Mouse (Mus musculus): ENCODE results near the gene Sparc.

The Sparc gene

GRCm38 (mm10) chr11:55405601-55406469 is 17.1 kb downstream of the Sparc start:
- DNase-seq (ENCODE audit: low spot score in 2 of 2) = no peak

GRCm38 (mm10) chr11:55404659-55405457 is 18.1 kb downstream of the Sparc start:
- no peak for DNase-seq (ENCODE audit: low spot score in 2 of 2)

- DNase-seq (ENCODE audit: low spot score in 2 of 2) = no peak
These were observed 22.1 kb downstream of the Sparc start for GRCm38 (mm10) chr11:55400863-55401262.

GRCm38 (mm10) chr11:55398371-55398770 is 24.6 kb downstream of the Sparc start:
- DNase-seq (ENCODE audit: low spot score in 2 of 2) = no peak

- DNase-seq (ENCODE audit: low spot score in 2 of 2) = no peak
These were observed 25.5 kb downstream of the Sparc start for GRCm38 (mm10) chr11:55397441-55397840.

- DNase-seq (ENCODE audit: low spot score in 2 of 2) = no peak
These were observed 25.9 kb downstream of the Sparc start for GRCm38 (mm10) chr11:55397036-55397435.

GRCm38 (mm10) chr11:55395073-55395642 is 27.8 kb downstream of the Sparc start:
- no peak for DNase-seq (ENCODE audit: low spot score in 2 of 2)

GRCm38 (mm10) chr11:55394592-55394991 is 28.4 kb downstream of the Sparc start:
- DNase-seq (ENCODE audit: low spot score in 2 of 2) = no peak

- no peak for DNase-seq (ENCODE audit: low spot score in 2 of 2)
These were observed 30.5 kb downstream of the Sparc start for GRCm38 (mm10) chr11:55392474-55392873.

GRCm38 (mm10) chr11:55389778-55390177 is 33.2 kb downstream of the Sparc start:
- DNase-seq (ENCODE audit: low spot score in 2 of 2) = peak in 1 of 2 experiments; percentile 50

- no peak for DNase-seq (ENCODE audit: low spot score in 2 of 2)
These were observed 35.4 kb downstream of the Sparc start for GRCm38 (mm10) chr11:55387576-55387975.

- DNase-seq (ENCODE audit: low spot score in 2 of 2) = peak; percentile 22 to 91
These were observed 36.4 kb downstream of the Sparc start for GRCm38 (mm10) chr11:55386424-55387063.

- no peak for DNase-seq (ENCODE audit: low spot score in 2 of 2)
These were observed 39.4 kb downstream of the Sparc start for GRCm38 (mm10) chr11:55383463-55384045.

GRCm38 (mm10) chr11:55380908-55381307 is 42.1 kb downstream of the Sparc start:
- DNase-seq (ENCODE audit: low spot score in 2 of 2) = no peak

GRCm38 (mm10) chr11:55378371-55378770 is 44.6 kb downstream of the Sparc start:
- DNase-seq (ENCODE audit: low spot score in 2 of 2) = peak; percentile 53 to 67

- no peak for DNase-seq (ENCODE audit: low spot score in 2 of 2)
These were observed 49.1 kb downstream of the Sparc start for GRCm38 (mm10) chr11:55373838-55374237.

GRCm38 (mm10) chr11:55373373-55373772 is 49.6 kb downstream of the Sparc start:
- DNase-seq (ENCODE audit: low spot score in 2 of 2) = no peak

GRCm38 (mm10) chr11:55372001-55372400 is 51.0 kb downstream of the Sparc start:
- no peak for DNase-seq (ENCODE audit: low spot score in 2 of 2)

GRCm38 (mm10) chr11:55369093-55369471 is 53.9 kb downstream of the Sparc start:
- no peak for DNase-seq (ENCODE audit: low spot score in 2 of 2)

GRCm38 (mm10) chr11:55368388-55369092 is 54.4 kb downstream of the Sparc start:
- no peak for DNase-seq (ENCODE audit: low spot score in 2 of 2)

- DNase-seq (ENCODE audit: low spot score in 2 of 2) = no peak
These were observed 55.2 kb downstream of the Sparc start for GRCm38 (mm10) chr11:55367783-55368182.

All from left cerebral cortex, adult 9 months (tissue).